Mouse (Mus musculus): ENCODE results near the gene Atp6v1e2.
A peak's percentile ranks its signal among the peaks of the same experiment; 100 is the strongest.

DNA sequence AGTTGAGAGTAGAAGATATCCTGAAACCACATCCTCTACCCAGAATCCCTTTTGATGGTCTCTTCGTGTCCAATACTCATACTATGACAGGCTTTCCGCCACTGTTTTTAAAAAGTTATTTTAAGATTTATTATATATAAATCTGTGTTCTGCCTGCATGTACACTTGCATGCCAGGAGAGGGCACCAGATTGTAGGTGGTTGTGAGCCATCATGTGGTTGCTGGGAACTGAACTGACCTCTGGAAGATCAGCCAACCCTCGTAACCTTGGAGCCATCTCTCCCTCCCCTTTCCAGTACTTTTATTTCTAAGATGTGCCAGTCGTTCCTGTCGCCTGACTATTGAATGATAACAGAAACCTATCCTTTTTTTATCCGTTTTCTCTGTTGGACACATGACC, 28.9 kb downstream of the Atp6v1e2 start:
- TF ChIP-seq CTCF (IDR thresholded peaks at IDR 0.05; ENCODE audit: borderline replicate concordance, extremely low read depth, insufficient read depth, insufficient read length) (peak; percentile 20; the same call in 1 of the 2 replicates), POLR2A (IDR thresholded peaks at IDR 0.05; ENCODE audit: borderline replicate concordance, extremely low read depth, insufficient read depth, insufficient read length, poor library complexity, severe bottlenecking) (no peak)

Measured in brain, embryonic 14.5 days (tissue).